Mouse (Mus musculus): ENCODE data around the gene Hoxc9. TPM values are rescaled to one million over a fixed set of nuclear protein-coding genes. Genes with fewer than 3 reads are reported as not detected.

Hoxc9 gene
- polyA plus RNA-seq, 1 experiment from 2014 or later, result not detected

GRCm38 (mm10) chr15:102936279-102936972, 39.8 kb upstream of the Hoxc9 start, which contains the start of gene Hoxc12:
Gene Hoxc12 (plus strand): TSS chr15:102936757.
- TF ChIP-seq CTCF (IDR thresholded peaks at IDR 0.05; ENCODE audit: low read depth), result no peak
- TF ChIP-seq EP300 (optimal IDR thresholded peaks at IDR 0.05), result no peak
- ATAC-seq (ENCODE audit: low FRiP score, low TSS enrichment), result no peak
- no peak for DNase-seq (ENCODE audit: low spot score)
- Histone ChIP-seq H3K4me2 (replicated peaks; ENCODE audit: low read depth) (no peak within 1 kb of the TSS), H3K27ac (replicated peaks) (no peak within 1 kb of the TSS), H3K4me3 (ENCODE audit: low read depth, low read length) (no peak within 1 kb of the TSS; the same call in 1 of the 2 replicates), H3K4me1 (replicated peaks; ENCODE audit: control insufficient read depth, insufficient read depth) (no peaks in the 10 kb centered on the region), H3K36me3 (ENCODE audit: control insufficient read depth, insufficient read depth, low read length) (no peaks in the 10 kb centered on the region), H3K9ac (ENCODE audit: low read length) (no peak within 1 kb of the TSS), H3K27me3 (ENCODE audit: control insufficient read depth, insufficient read depth, low read length) (peaks cover 70% of the 10 kb centered on the region), H3K9me3 (ENCODE audit: control insufficient read depth, low read length) (no peaks in the 10 kb centered on the region)
- 3% methylated on average over 31 of the region's 31 CpGs for WGBS

- WGBS, result 2% methylated on average over 47 of the region's 50 CpGs
- no peak overlapping the region for H3K27ac ChIP-seq (replicated peaks)
- no peaks in the 10 kb centered on the region for H3K4me1 ChIP-seq (replicated peaks; ENCODE audit: control insufficient read depth, insufficient read depth)
- H3K9me3 ChIP-seq (ENCODE audit: control insufficient read depth, low read length), result no peaks in the 10 kb centered on the region
- DNase-seq (ENCODE audit: low spot score), result no peak
- no peak overlapping the region for H3K4me2 ChIP-seq (replicated peaks; ENCODE audit: low read depth)
- H3K36me3 ChIP-seq (ENCODE audit: control insufficient read depth, insufficient read depth, low read length), result no peaks in the 10 kb centered on the region
- peaks cover 67% of the 10 kb centered on the region for H3K27me3 ChIP-seq (ENCODE audit: control insufficient read depth, insufficient read depth, low read length)
- no peak overlapping the region; the same call in 1 of the 2 replicates for H3K4me3 ChIP-seq (ENCODE audit: low read depth, low read length)
- TF ChIP-seq EP300 (optimal IDR thresholded peaks at IDR 0.05) (no peak), CTCF (IDR thresholded peaks at IDR 0.05; ENCODE audit: low read depth) (no peak)
- H3K9ac ChIP-seq (ENCODE audit: low read length), result no peak overlapping the region
- ATAC-seq (ENCODE audit: low FRiP score, low TSS enrichment), result no peak
These were observed 39.1 kb upstream of the Hoxc9 start for GRCm38 (mm10) chr15:102937036-102937666.

GRCm38 (mm10) chr15:102939256-102940155, 36.7 kb upstream of the Hoxc9 start:
- H3K27ac ChIP-seq (replicated peaks), result no peak overlapping the region
- H3K4me2 ChIP-seq (replicated peaks; ENCODE audit: low read depth), result no peak overlapping the region
- H3K4me1 ChIP-seq (replicated peaks; ENCODE audit: control insufficient read depth, insufficient read depth), result no peaks in the 10 kb centered on the region
- peaks cover 51% of the 10 kb centered on the region for H3K27me3 ChIP-seq (ENCODE audit: control insufficient read depth, insufficient read depth, low read length)
- H3K4me3 ChIP-seq (ENCODE audit: low read depth, low read length), result no peak overlapping the region
- TF ChIP-seq CTCF (IDR thresholded peaks at IDR 0.05; ENCODE audit: low read depth) (no peak), EP300 (optimal IDR thresholded peaks at IDR 0.05) (no peak)
- no peak for ATAC-seq (ENCODE audit: low FRiP score, low TSS enrichment)
- WGBS, result 3% methylated on average over 34 of the region's 34 CpGs
- H3K9ac ChIP-seq (ENCODE audit: low read length), result no peak overlapping the region
- no peak for DNase-seq (ENCODE audit: low spot score)
- no peaks in the 10 kb centered on the region for H3K36me3 ChIP-seq (ENCODE audit: control insufficient read depth, insufficient read depth, low read length)
- no peaks in the 10 kb centered on the region for H3K9me3 ChIP-seq (ENCODE audit: control insufficient read depth, low read length)

GRCm38 (mm10) chr15:102942739-102943467, 33.3 kb upstream of the Hoxc9 start:
- ATAC-seq (ENCODE audit: low FRiP score, low TSS enrichment) (no peak), DNase-seq (ENCODE audit: low spot score) (peak; percentile 22)
- H3K9ac ChIP-seq (ENCODE audit: low read length), result no peak overlapping the region
- no peaks in the 10 kb centered on the region for H3K36me3 ChIP-seq (ENCODE audit: control insufficient read depth, insufficient read depth, low read length)
- TF ChIP-seq CTCF (IDR thresholded peaks at IDR 0.05; ENCODE audit: low read depth) (peak; percentile 50; the same call in 1 of the 2 replicates), EP300 (optimal IDR thresholded peaks at IDR 0.05) (no peak)
- H3K4me3 ChIP-seq (ENCODE audit: low read depth, low read length), result no peak overlapping the region
- WGBS, result 2% methylated on average over 51 of the region's 53 CpGs
- no peaks in the 10 kb centered on the region for H3K4me1 ChIP-seq (replicated peaks; ENCODE audit: control insufficient read depth, insufficient read depth)
- H3K27ac ChIP-seq (replicated peaks), result no peak overlapping the region
- peaks cover 39% of the 10 kb centered on the region for H3K27me3 ChIP-seq (ENCODE audit: control insufficient read depth, insufficient read depth, low read length)
- H3K9me3 ChIP-seq (ENCODE audit: control insufficient read depth, low read length), result no peaks in the 10 kb centered on the region
- no peak overlapping the region for H3K4me2 ChIP-seq (replicated peaks; ENCODE audit: low read depth)

- H3K4me1 ChIP-seq (replicated peaks; ENCODE audit: control insufficient read depth, insufficient read depth), result no peaks in the 10 kb centered on the region
- ATAC-seq (ENCODE audit: low FRiP score, low TSS enrichment), result no peak
- no peaks in the 10 kb centered on the region for H3K9me3 ChIP-seq (ENCODE audit: control insufficient read depth, low read length)
- no peak overlapping the region for H3K9ac ChIP-seq (ENCODE audit: low read length)
- TF ChIP-seq EP300 (optimal IDR thresholded peaks at IDR 0.05), result no peak
- no peak; the same call in 1 of the 2 replicates for TF ChIP-seq CTCF (IDR thresholded peaks at IDR 0.05; ENCODE audit: low read depth)
- H3K4me3 ChIP-seq (ENCODE audit: low read depth, low read length), result no peak overlapping the region
- no peak overlapping the region for H3K4me2 ChIP-seq (replicated peaks; ENCODE audit: low read depth)
- peaks cover 39% of the 10 kb centered on the region for H3K27me3 ChIP-seq (ENCODE audit: control insufficient read depth, insufficient read depth, low read length)
- 6% methylated on average over 5 of the region's 5 CpGs for WGBS
- DNase-seq (ENCODE audit: low spot score), result no peak
- H3K27ac ChIP-seq (replicated peaks), result no peak overlapping the region
- H3K36me3 ChIP-seq (ENCODE audit: control insufficient read depth, insufficient read depth, low read length), result no peaks in the 10 kb centered on the region
These were observed 32.8 kb upstream of the Hoxc9 start for GRCm38 (mm10) chr15:102943468-102943813.

All from stomach, postnatal 0 days (tissue).